Mouse (Mus musculus): ENCODE measurements around the gene Alpk1.

DNA sequence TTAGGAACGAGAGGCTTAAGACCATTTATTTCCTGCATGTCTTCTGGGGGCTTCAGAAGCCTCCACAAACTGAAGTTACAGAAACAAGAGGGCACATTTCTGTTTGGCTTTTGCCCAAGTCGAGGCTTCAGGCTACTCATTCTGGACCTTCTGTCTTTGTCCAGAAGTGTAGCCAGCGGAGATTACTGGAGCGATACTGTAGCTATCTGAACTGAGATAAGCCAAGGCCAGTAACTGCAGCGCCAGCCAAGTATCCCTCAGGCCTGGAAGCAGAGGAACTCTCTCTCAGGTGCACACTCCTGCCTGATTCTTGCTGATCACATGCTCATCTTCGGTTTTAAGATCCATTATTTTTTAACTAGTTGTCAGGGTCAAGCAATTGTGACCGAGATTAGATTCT is 7.7 kb upstream of the Alpk1 start:
- TF ChIP-seq CTCF (conservative IDR thresholded peaks at IDR 0.05; ENCODE audit: insufficient read depth, insufficient read length, low read depth, low read length) (no peak), POLR2A (IDR thresholded peaks at IDR 0.05; ENCODE audit: low read depth, low read length) (no peak)

All from kidney, adult 2 months (tissue).